Mouse (Mus musculus) right cerebral cortex, postnatal 14 days (tissue): ENCODE data around the gene Bcl2.

ENCODE experiments used
- DNase-seq: peaks from one replicate; pipeline ENCODE4 v3.0.0; 2022

The Bcl2 gene

GRCm38 (mm10) chr1:106583245-106584241 lies 130.5 kb downstream of the Bcl2 start:
- DNase-seq: no peak

GRCm38 (mm10) chr1:106582810-106583209 lies 131.3 kb downstream of the Bcl2 start:
- DNase-seq: no peak

GRCm38 (mm10) chr1:106581812-106582211 lies 132.3 kb downstream of the Bcl2 start:
- no peak for DNase-seq

GRCm38 (mm10) chr1:106579768-106580167 lies 134.3 kb downstream of the Bcl2 start:
- no peak for DNase-seq

GRCm38 (mm10) chr1:106572506-106572905 lies 141.6 kb downstream of the Bcl2 start:
- DNase-seq: no peak

GRCm38 (mm10) chr1:106570870-106571269 lies 143.2 kb downstream of the Bcl2 start:
- no peak for DNase-seq

- DNase-seq: no peak
These were observed 143.7 kb downstream of the Bcl2 start for GRCm38 (mm10) chr1:106570366-106570765.

- no peak for DNase-seq
These were observed 144.4 kb downstream of the Bcl2 start for GRCm38 (mm10) chr1:106569674-106570073.

GRCm38 (mm10) chr1:106568868-106569267 lies 145.2 kb downstream of the Bcl2 start:
- no peak for DNase-seq

- DNase-seq: no peak
These were observed 146.6 kb downstream of the Bcl2 start for GRCm38 (mm10) chr1:106567506-106567905.

GRCm38 (mm10) chr1:106566120-106567086 lies 147.7 kb downstream of the Bcl2 start:
- no peak for DNase-seq

GRCm38 (mm10) chr1:106565238-106565637 lies 148.8 kb downstream of the Bcl2 start:
- no peak for DNase-seq

- DNase-seq: no peak
These were observed 149.6 kb downstream of the Bcl2 start for GRCm38 (mm10) chr1:106564436-106564835.

GRCm38 (mm10) chr1:106562751-106563150 lies 151.3 kb downstream of the Bcl2 start:
- no peak for DNase-seq

GRCm38 (mm10) chr1:106561085-106561760 lies 152.9 kb downstream of the Bcl2 start:
- no peak for DNase-seq

GRCm38 (mm10) chr1:106560105-106560504 lies 154.0 kb downstream of the Bcl2 start:
- no peak for DNase-seq

GRCm38 (mm10) chr1:106559116-106559605 lies 154.9 kb downstream of the Bcl2 start:
- DNase-seq: no peak

GRCm38 (mm10) chr1:106555498-106556168 lies 158.4 kb downstream of the Bcl2 start:
- DNase-seq: no peak

GRCm38 (mm10) chr1:106553846-106554802 lies 159.9 kb downstream of the Bcl2 start:
- DNase-seq: no peak

GRCm38 (mm10) chr1:106552856-106553255 lies 161.2 kb downstream of the Bcl2 start:
- DNase-seq: no peak

GRCm38 (mm10) chr1:106550580-106550979 lies 163.5 kb downstream of the Bcl2 start:
- DNase-seq: no peak
